Mouse (Mus musculus): Measurements from ENCODE around the gene Med13l. TPM values are rescaled to one million over a fixed set of nuclear protein-coding genes. Genes with fewer than 3 reads are reported as not detected.

Med13l gene
- polyA plus RNA-seq, 1 experiment from 2014 or later = 7.0 TPM

DNA sequence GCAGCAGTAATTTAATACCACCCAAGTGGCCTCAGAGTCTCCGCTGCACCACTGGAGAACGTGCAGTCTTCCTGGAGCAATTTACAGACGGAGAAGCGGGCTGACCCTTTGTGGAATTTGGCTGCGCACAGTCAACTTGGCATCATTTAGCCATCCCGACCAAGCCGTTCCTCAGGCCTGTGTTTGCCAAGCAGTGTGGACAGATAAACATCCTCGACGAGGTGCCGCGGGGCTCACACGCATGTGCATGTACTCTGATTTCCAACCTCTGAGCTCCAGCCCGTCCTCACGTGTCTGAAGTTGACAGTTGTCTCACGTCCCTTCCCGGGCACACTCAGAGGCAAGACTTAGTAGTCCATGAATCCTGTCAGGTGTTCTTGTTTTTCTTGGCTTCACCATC is 166.9 kb downstream of the Med13l start:
- Histone ChIP-seq H3K9me3 (replicated peaks; ENCODE audit: low read length) (no peaks in the 10 kb centered on the region), H3K4me1 (replicated peaks; ENCODE audit: insufficient read depth, low read length) (no peaks in the 10 kb centered on the region), H3K9ac (ENCODE audit: low read depth, low read length) (no peak overlapping the region), H3K27ac (no peak overlapping the region), H3K36me3 (ENCODE audit: insufficient read depth, low read length) (peaks cover 40% of the 10 kb centered on the region), H3K4me3 (replicated peaks; ENCODE audit: low read depth, low read length) (no peak overlapping the region), H3K4me2 (ENCODE audit: low read length) (no peak overlapping the region), H3K27me3 (ENCODE audit: insufficient read depth, low read length) (no peaks in the 10 kb centered on the region)
- TF ChIP-seq CTCF (IDR thresholded peaks at IDR 0.05; ENCODE audit: low read depth) = no peak
- 57% methylated on average over 16 of the region's 16 CpGs for WGBS
- DNase-seq (ENCODE audit: low spot score) (no peak), ATAC-seq (replicated peaks; ENCODE audit: low FRiP score, low read depth) (no peak)

DNA sequence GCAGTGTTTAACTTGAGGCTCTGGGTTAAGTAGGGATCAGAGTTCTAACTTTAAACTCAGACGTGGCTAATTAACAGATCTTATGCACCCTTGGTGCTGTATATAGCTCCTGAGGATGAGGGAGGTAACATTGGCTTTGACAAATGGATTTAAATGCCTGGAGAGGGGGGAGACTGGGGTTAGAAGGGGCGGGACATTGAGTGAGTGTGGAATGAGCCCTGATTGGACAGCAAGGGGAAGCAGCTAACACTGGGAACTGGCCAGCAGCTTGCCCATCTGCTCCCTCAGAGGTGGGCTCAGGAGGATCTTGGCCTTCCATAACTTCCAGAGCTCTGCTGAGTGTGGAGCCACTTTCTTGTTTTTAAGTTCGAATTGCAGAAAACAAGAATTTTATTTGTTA is 171.7 kb downstream of the Med13l start:
- Histone ChIP-seq H3K27ac (no peak overlapping the region), H3K4me3 (replicated peaks; ENCODE audit: low read depth, low read length) (no peak overlapping the region), H3K4me1 (replicated peaks; ENCODE audit: insufficient read depth, low read length) (no peaks in the 10 kb centered on the region), H3K9ac (ENCODE audit: low read depth, low read length) (no peak overlapping the region), H3K4me2 (ENCODE audit: low read length) (no peak overlapping the region), H3K36me3 (ENCODE audit: insufficient read depth, low read length) (peaks cover 44% of the 10 kb centered on the region), H3K27me3 (ENCODE audit: insufficient read depth, low read length) (no peaks in the 10 kb centered on the region), H3K9me3 (replicated peaks; ENCODE audit: low read length) (no peaks in the 10 kb centered on the region)
- DNase-seq (ENCODE audit: low spot score) = no peak
- no peak for ATAC-seq (replicated peaks; ENCODE audit: low FRiP score, low read depth)
- TF ChIP-seq CTCF (IDR thresholded peaks at IDR 0.05; ENCODE audit: low read depth) = no peak
- WGBS = 50% methylated on average over 3 of the region's 3 CpGs

DNA sequence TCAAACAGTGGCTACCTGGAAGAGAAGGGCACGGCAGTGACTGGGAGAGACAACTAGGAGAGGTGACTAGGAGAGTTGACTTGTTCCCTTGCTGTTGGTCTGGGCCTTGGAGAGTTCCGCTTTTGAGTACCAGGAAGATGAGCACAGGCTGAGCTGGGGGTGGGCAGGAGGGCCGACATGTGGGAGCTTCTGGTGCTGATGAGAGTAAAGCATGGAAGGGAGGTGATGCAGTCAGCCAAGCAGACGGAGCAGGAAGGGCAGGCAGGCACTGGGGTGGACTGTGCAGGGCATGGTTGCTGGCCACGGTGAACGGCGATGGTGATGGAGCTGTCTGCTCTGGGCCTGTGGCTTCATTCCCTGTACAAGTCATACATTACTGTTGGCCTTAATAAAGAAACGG is 172.2 kb downstream of the Med13l start:
- DNase-seq (ENCODE audit: low spot score) (no peak), ATAC-seq (replicated peaks; ENCODE audit: low FRiP score, low read depth) (0 out of 2 replicates have a peak, but pooled peaks have one; percentile 31)
- Histone ChIP-seq H3K27me3 (ENCODE audit: insufficient read depth, low read length) (no peaks in the 10 kb centered on the region), H3K9me3 (replicated peaks; ENCODE audit: low read length) (no peaks in the 10 kb centered on the region), H3K27ac (no peak overlapping the region), H3K4me2 (ENCODE audit: low read length) (no peak overlapping the region), H3K4me1 (replicated peaks; ENCODE audit: insufficient read depth, low read length) (no peaks in the 10 kb centered on the region), H3K36me3 (ENCODE audit: insufficient read depth, low read length) (peaks cover 42% of the 10 kb centered on the region), H3K9ac (ENCODE audit: low read depth, low read length) (no peak overlapping the region), H3K4me3 (replicated peaks; ENCODE audit: low read depth, low read length) (no peak overlapping the region)
- no peak for TF ChIP-seq CTCF (IDR thresholded peaks at IDR 0.05; ENCODE audit: low read depth)
- WGBS = 62% methylated on average over 8 of the region's 8 CpGs

DNA sequence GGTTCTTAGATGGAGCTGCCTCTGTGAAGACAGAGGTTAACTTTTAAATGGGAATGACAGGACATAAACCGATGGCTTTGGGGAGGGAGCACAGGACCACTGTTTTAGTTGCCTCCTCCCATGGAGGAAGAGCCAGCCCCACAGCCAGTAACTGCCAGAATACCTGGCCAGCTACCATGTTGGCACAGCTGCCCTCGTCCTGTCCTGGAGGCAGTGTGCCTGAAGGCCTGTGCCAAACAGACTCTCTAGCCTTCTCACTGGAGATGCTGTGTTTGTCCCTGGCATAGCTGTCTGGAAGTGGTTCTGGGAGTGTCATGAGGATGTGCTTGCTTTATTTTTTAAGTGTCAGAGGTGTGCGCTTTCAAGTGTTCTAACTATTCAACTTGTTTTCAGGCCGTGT is 173.1 kb downstream of the Med13l start:
- peaks cover 42% of the 10 kb centered on the region for H3K36me3 ChIP-seq (ENCODE audit: insufficient read depth, low read length)

DNA sequence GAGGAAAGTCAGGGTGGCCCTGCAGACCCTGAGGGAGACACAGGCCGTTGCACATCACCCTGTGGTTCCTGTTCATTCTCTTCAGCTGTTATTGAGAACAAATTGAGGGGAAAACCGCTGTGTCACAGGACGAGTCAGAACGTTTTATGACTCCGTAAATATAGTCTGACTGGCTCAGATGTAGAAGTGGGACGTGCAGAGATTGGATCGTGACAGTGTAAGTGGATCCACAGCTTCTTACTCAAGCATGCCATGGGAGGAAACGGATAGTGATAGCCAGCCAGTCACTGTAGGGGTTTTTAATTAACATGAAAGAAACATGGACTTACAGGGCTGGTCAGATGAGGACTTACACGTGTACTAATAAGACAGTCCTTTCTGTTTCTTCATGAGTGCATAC is 174.0 kb downstream of the Med13l start:
- no peak overlapping the region for H3K9ac ChIP-seq (ENCODE audit: low read depth, low read length)
- no peak overlapping the region for H3K4me2 ChIP-seq (ENCODE audit: low read length)
- H3K9me3 ChIP-seq (replicated peaks; ENCODE audit: low read length) = no peaks in the 10 kb centered on the region
- no peaks in the 10 kb centered on the region for H3K4me1 ChIP-seq (replicated peaks; ENCODE audit: insufficient read depth, low read length)
- TF ChIP-seq CTCF (IDR thresholded peaks at IDR 0.05; ENCODE audit: low read depth) = no peak
- DNase-seq (ENCODE audit: low spot score) = peak; percentile 83
- H3K4me3 ChIP-seq (replicated peaks; ENCODE audit: low read depth, low read length) = no peak overlapping the region
- ATAC-seq (replicated peaks; ENCODE audit: low FRiP score, low read depth) = no peak
- no peak overlapping the region for H3K27ac ChIP-seq
- 29% methylated on average over 9 of the region's 9 CpGs for WGBS
- H3K36me3 ChIP-seq (ENCODE audit: insufficient read depth, low read length) = peaks cover 42% of the 10 kb centered on the region
- H3K27me3 ChIP-seq (ENCODE audit: insufficient read depth, low read length) = no peaks in the 10 kb centered on the region

More for the DNA sequence above, 173.1 kb downstream of the Med13l start:
- Histone ChIP-seq H3K9me3 (replicated peaks; ENCODE audit: low read length) (no peaks in the 10 kb centered on the region), H3K9ac (ENCODE audit: low read depth, low read length) (no peak overlapping the region), H3K27me3 (ENCODE audit: insufficient read depth, low read length) (no peaks in the 10 kb centered on the region), H3K27ac (no peak overlapping the region), H3K4me3 (replicated peaks; ENCODE audit: low read depth, low read length) (no peak overlapping the region), H3K4me1 (replicated peaks; ENCODE audit: insufficient read depth, low read length) (no peaks in the 10 kb centered on the region), H3K4me2 (ENCODE audit: low read length) (no peak overlapping the region)
- WGBS = 73% methylated on average over 4 of the region's 4 CpGs
- DNase-seq (ENCODE audit: low spot score) (no peak), ATAC-seq (replicated peaks; ENCODE audit: low FRiP score, low read depth) (no peak)
- TF ChIP-seq CTCF (IDR thresholded peaks at IDR 0.05; ENCODE audit: low read depth) = no peak

DNA sequence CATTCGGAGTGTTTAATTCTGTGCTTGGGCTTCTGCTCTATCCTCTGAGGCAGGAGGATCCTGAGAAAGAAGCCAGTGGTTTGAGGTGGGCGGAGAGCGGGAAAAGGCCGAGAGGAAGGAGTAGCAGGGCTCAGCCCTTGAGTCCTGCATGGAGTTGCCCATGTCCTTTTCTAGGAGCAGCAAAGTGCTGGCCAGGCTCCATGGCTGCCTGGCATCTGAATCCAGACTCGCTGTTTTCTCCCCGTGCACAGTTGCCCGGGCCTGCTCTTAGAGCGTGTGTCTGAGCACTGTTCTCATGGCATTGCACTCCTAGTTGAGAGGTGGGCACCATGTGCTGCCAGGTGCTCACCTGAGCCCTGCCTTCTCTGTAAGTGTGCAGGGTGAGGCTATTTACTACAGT is 175.3 kb downstream of the Med13l start:
- H3K36me3 ChIP-seq (ENCODE audit: insufficient read depth, low read length) = peaks cover 41% of the 10 kb centered on the region
- H3K4me1 ChIP-seq (replicated peaks; ENCODE audit: insufficient read depth, low read length) = no peaks in the 10 kb centered on the region
- no peak for ATAC-seq (replicated peaks; ENCODE audit: low FRiP score, low read depth)
- DNase-seq (ENCODE audit: low spot score) = no peak
- H3K9ac ChIP-seq (ENCODE audit: low read depth, low read length) = no peak overlapping the region
- no peaks in the 10 kb centered on the region for H3K9me3 ChIP-seq (replicated peaks; ENCODE audit: low read length)
- no peak overlapping the region for H3K4me3 ChIP-seq (replicated peaks; ENCODE audit: low read depth, low read length)
- no peak overlapping the region for H3K27ac ChIP-seq
- no peak for TF ChIP-seq CTCF (IDR thresholded peaks at IDR 0.05; ENCODE audit: low read depth)
- no peak overlapping the region for H3K4me2 ChIP-seq (ENCODE audit: low read length)
- WGBS = 91% methylated on average over 8 of the region's 8 CpGs
- H3K27me3 ChIP-seq (ENCODE audit: insufficient read depth, low read length) = no peaks in the 10 kb centered on the region

DNA sequence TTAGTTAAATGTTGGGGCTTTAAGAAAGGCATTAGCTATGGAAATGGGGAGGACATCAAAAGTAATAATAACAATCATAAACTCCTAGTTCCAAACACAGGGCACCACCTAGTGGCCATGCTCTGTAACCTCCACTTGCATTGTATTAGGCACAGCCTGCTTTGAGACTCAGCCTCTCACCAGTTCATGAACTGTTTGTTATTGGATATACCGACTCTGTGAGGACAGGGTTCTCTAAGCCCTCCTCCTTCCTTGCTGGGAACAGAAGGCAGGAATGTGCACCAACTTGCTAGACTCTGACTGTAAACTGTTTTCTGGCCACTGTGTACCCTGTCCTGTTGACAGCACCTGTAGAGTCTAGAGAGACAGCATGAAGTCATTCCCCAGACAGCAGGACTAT is 177.1 kb downstream of the Med13l start:
- no peaks in the 10 kb centered on the region for H3K4me1 ChIP-seq (replicated peaks; ENCODE audit: insufficient read depth, low read length)
- no peak overlapping the region for H3K4me2 ChIP-seq (ENCODE audit: low read length)
- no peak overlapping the region for H3K27ac ChIP-seq
- H3K9ac ChIP-seq (ENCODE audit: low read depth, low read length) = no peak overlapping the region
- no peak overlapping the region for H3K4me3 ChIP-seq (replicated peaks; ENCODE audit: low read depth, low read length)
- WGBS = 16% methylated on average over 1 of the region's 1 CpGs
- H3K27me3 ChIP-seq (ENCODE audit: insufficient read depth, low read length) = no peaks in the 10 kb centered on the region
- H3K36me3 ChIP-seq (ENCODE audit: insufficient read depth, low read length) = peaks cover 51% of the 10 kb centered on the region
- ATAC-seq (replicated peaks; ENCODE audit: low FRiP score, low read depth) = 0 out of 2 replicates have a peak, but pooled peaks have one; percentile 53
- TF ChIP-seq CTCF (IDR thresholded peaks at IDR 0.05; ENCODE audit: low read depth) = peak; percentile 90
- no peaks in the 10 kb centered on the region for H3K9me3 ChIP-seq (replicated peaks; ENCODE audit: low read length)
- peak; percentile 88 for DNase-seq (ENCODE audit: low spot score)

Measured in kidney, postnatal 0 days (tissue).